Mouse (Mus musculus) kidney, adult 11 months (tissue): ENCODE results near the gene Oxct1.
A peak's percentile ranks its signal among the peaks of the same experiment; 100 is the strongest.

Experiments
- DNase-seq: peaks from one replicate; pipeline ENCODE4 v3.0.0; 2022

The Oxct1 gene

GRCm38 (mm10) chr15:4028960-4029359, 2.8 kb downstream of the Oxct1 start:
- peak; percentile 37 for DNase-seq

- DNase-seq: peak; percentile 54
These were observed 7.2 kb downstream of the Oxct1 start for GRCm38 (mm10) chr15:4033168-4034004.

GRCm38 (mm10) chr15:4042423-4042822, 16.2 kb downstream of the Oxct1 start:
- DNase-seq: no peak

GRCm38 (mm10) chr15:4043032-4043471, 16.9 kb downstream of the Oxct1 start:
- DNase-seq: no peak

GRCm38 (mm10) chr15:4056627-4057026, 30.4 kb downstream of the Oxct1 start:
- DNase-seq: no peak

GRCm38 (mm10) chr15:4063574-4063973, 37.4 kb downstream of the Oxct1 start:
- no peak for DNase-seq

- DNase-seq: no peak
These were observed 37.8 kb downstream of the Oxct1 start for GRCm38 (mm10) chr15:4064013-4064412.

- no peak for DNase-seq
These were observed 38.5 kb downstream of the Oxct1 start for GRCm38 (mm10) chr15:4064694-4065093.

GRCm38 (mm10) chr15:4067273-4067990, 41.2 kb downstream of the Oxct1 start:
- no peak for DNase-seq

GRCm38 (mm10) chr15:4077978-4078377, 51.8 kb downstream of the Oxct1 start:
- DNase-seq: no peak

- DNase-seq: no peak
These were observed 52.6 kb downstream of the Oxct1 start for GRCm38 (mm10) chr15:4078785-4079184.

GRCm38 (mm10) chr15:4079425-4080189, 53.4 kb downstream of the Oxct1 start:
- DNase-seq: no peak

GRCm38 (mm10) chr15:4085600-4086384, 59.6 kb downstream of the Oxct1 start:
- DNase-seq: no peak

- no peak for DNase-seq
These were observed 61.3 kb downstream of the Oxct1 start for GRCm38 (mm10) chr15:4087446-4087845.

GRCm38 (mm10) chr15:4087914-4088313, 61.7 kb downstream of the Oxct1 start:
- DNase-seq: no peak

- DNase-seq: no peak
These were observed 64.4 kb downstream of the Oxct1 start for GRCm38 (mm10) chr15:4090601-4091000.

- no peak for DNase-seq
These were observed 66.4 kb downstream of the Oxct1 start for GRCm38 (mm10) chr15:4092586-4092985.

- no peak for DNase-seq
These were observed 74.2 kb downstream of the Oxct1 start for GRCm38 (mm10) chr15:4100341-4100921.

- DNase-seq: no peak
These were observed 74.8 kb downstream of the Oxct1 start for GRCm38 (mm10) chr15:4101025-4101424.

GRCm38 (mm10) chr15:4104319-4104718, 78.1 kb downstream of the Oxct1 start:
- no peak for DNase-seq

GRCm38 (mm10) chr15:4105498-4105897, 79.3 kb downstream of the Oxct1 start:
- no peak for DNase-seq

GRCm38 (mm10) chr15:4119962-4120361, 93.8 kb downstream of the Oxct1 start:
- no peak for DNase-seq
